Mouse (Mus musculus): Measurements from ENCODE around the gene Des.

Des gene

GRCm38 (mm10) chr1:75360112-75361031 lies at the start of gene Des:
TSS of gene Des (plus strand) at chr1:75360329.
- DNase-seq = no peak

DNA sequence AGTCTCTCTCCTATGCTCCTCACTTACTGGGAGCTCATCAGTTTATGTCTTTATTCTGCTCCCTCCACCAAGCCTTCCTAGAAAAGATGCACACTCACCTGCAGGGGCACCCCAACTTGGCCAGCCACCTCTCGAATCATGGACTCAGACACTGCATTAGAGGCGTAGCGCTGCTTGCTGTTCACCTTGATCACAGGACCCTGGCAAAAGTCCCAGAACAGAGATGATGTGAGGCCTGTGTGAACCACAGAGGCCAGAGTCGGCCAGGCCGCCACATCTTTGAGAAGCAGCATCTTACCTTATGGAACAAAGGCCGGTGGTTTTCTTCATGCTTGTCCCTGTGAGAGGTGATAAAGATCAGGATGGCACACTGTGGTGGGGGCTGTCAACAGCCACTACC lies 48.4 kb upstream of the Des start:
- no peak for DNase-seq

- no peak for DNase-seq
These were observed 45.1 kb upstream of the Des start for GRCm38 (mm10) chr1:75315011-75315410.

DNA sequence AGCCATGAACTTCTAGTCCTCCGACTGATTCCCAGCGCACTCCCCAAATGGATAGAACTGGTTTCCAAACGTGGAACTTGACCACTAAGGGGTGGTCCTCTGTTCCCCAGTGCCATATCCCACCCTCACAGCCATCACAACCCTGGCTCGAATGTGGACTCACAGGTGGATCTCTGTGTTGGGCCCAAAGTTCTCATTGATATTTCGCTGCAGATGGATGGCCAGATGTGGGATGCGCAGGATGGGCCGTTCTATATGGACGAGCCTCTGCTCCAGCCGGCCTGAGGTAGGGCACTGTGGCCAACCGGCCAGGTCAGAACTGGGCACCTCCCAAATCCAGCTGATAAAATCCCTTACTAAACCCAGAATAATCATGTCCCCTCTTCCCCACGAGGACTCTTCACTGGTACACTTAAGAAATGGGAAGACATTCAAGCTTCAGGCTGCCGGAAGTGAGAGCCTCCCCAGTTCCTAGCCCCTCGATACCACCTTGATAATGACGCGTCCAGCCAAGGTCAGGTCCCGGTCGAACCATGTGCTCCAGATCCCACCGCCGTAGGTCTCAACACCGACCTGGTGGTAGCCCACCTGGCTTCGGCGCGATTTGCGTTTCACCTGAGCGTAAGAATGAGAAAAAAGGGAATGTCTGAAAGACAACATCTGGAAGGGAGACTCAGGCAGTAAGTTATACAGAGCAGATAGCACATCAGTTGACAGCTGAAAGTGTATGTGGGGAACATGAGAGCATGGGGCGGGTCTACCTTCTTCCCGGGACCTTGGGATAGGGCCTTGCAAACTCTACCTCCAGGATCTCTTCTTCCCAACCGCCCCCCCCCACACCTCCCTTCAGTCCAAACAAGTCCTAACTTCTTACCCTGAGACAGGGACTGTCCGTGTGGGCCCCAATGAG lies 44.4 kb upstream of the Des start:
- peak; percentile 37 for DNase-seq

- peak; percentile 95 for DNase-seq
These were observed 43.3 kb upstream of the Des start for GRCm38 (mm10) chr1:75316861-75317240.

DNA sequence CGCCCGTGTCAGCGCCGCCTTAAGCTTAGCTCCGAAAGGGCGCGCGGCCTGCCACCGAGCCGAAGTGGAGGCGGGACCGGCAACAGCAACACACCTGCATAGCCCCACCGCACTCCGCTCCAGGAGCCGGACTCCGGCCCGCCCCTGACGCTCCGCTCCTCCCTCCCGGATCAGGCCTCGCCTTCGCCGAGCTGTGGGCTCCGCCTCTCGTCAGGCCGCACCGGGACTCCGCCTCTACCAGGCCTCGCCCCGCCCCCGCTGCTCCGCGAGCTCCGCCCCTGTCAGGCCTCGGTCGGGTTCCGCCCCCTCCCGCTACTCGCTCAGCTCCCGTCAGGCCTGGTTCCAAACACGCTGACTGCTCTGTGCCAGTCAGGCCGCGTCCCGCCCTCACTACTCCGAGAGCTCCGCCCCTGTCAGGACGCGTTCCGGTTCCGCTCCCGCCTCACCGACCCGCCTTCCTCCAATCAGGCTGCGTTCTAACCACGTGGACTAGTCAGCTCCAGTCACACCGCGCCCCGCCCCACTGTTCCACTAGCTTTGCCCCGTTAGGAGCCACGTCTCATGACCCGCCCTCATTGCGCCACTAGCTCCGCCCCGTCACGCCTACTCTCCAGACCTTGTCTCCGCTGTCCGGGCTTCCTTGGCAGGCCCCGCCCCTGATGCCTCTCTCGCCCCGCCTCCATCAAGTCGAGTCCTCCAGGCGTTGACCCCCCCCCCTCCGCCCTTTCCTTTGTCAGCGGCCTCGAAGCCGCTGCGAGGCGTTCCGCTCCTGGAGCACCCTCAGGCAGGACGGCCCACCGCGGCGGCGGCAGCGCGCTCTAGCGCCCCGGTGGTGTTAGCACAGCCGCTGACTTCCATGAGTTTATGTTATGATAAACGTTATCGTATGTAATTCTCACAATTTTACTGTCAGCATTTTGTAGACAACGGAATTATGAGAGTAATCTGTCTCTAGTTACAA lies 42.6 kb upstream of the Des start, which contains the start of gene Dnpep:
Gene Dnpep, minus strand, starts transcription at position 750 of the 961 bp plus-strand sequence.
- peak; percentile 100 for DNase-seq

DNA sequence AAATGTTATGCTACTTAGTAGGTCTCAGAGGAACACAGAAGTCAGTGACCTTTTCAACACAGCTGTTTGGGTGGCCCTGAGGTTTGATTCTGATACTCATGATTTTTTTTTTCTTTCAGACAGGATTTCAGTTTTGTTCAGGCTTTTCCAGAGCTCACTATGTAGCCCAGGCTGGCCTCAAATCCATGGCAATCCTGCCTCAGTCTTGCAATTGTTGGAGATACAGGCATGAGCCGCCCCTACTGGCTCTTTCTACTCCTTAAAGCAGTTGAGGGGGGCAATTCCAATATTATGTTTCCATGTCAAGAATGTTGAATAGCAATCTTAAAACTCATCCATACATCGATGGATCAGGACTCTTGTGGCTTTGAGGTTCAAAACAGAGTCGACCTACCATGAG lies 41.8 kb upstream of the Des start:
- DNase-seq = peak; percentile 40

DNA sequence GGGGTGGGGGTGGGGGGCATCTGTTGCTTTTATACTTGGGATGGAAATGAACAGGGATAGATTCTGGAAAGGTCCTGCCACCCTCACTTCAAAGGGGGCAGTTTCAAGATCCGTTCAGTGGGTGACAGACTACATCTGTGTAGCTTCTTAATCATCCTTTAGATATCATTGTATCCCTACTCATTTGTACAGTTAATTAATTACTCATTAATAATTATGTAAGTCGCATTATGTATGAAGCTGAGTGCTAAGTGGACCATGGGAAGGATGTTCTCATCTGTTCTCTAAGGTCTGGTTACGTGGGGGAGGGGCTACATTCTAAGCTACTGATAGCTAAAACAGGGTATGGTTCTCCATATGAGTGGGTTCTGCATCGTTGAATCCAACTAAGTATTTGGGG lies 41.4 kb upstream of the Des start:
- no peak for DNase-seq

DNA sequence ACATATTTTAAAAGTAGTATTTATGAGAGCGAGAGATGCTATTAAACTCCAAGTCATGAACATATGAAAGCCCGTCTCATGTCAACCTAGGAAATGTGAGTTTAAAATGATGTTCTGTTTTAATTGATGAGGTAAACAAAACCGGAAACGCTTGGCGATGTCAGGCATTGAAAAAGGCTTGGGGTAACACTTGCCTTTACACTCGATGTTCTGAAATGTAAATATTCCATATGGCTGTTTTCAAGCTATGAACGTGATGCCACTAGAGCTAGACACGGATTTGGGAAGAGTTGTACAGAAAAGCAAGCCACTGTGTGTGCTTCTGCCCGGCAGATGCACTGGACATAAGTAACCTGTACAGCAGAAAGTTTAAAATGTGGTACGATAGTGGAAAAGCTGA lies 41.0 kb upstream of the Des start:
- peak; percentile 15 for DNase-seq

DNA sequence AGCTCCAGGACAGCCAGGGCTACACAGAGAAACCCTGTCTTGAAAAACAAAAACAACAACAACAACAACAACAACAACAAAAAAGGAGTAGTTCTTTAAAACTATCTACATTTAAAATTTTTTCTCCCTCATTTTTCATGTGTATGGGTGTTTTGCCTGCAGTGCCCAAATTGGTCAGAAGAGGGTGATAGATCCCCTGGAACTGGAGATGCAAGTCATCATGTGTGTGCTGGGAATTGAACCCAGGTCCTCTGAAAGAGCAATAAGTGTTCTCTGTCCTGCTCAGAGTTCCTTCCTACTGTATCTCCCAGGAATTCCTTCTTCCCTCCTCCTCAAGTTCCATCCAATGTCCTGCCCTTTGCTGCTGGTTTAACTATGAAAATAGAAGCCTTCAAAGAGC lies 32.7 kb upstream of the Des start:
- DNase-seq = no peak

DNA sequence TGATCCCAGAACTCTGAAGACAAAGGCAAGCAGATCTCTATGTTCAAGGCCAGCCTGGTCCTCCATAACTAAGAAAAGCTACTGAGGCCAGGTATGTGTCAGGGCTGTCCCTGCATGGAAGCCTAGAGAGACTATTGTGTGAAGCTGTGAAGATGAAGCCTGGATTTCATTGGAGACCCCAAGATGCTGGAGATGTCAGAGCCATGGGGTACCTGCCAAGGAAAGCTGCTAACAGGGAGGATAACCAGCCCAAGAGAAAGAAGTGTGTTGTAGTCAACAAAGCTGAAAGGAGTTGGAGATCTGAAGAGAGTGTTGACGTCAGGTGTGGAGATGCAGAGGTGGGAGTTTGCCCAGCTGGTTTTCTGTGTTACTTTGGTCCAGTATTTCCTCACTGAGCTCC lies 28.9 kb upstream of the Des start:
- no peak for DNase-seq

- no peak for DNase-seq
These were observed 23.7 kb upstream of the Des start for GRCm38 (mm10) chr1:75336461-75336860.

DNA sequence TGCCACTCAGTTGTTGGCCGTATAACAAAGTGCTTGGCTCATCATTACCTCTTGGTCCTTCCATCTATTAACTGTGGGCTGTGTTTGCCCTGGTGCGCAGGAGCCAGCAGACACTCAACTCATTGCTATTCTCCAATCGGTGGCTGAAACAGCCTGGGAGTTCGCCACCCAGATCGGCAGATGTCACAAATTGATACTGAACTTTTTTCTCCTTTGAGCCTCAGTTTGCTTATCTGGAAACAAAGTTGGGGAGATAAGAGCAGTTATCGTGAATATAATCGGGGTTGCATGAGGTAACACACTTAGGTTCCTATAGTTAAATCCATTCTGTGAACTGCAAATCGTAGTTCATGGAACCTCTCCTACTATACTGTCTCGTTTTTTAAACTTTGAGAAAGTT lies 23.0 kb upstream of the Des start:
- no peak for DNase-seq

DNA sequence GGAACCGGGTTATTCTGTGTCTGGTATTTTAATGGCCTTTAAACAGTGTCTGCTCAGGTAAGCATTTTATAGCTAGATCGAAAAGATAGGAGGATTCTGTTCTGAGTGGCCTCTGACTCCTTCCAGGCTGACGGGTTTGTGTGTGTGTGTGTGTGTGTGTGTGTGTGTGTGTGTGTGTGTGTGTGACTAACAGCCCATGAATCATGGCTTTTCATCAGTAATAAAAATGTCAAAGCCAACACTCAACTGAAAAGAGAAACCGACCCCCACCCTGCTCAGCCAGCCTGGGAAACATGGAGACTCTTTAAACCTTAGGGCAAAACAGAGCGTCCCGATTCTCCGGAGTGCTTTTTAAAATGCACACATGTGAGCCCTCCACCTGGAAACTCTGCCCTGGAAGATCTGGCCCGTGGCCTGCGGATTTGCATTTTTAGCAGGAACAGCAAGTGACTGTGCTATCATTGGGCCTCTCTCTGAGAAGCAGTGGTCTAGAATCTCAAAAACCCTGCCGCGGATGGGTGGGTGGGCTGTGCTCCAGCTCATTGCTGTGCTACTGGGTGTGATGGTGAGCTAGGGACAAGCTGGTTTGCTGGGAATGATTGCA lies 21.9 kb upstream of the Des start:
- no peak for DNase-seq

DNA sequence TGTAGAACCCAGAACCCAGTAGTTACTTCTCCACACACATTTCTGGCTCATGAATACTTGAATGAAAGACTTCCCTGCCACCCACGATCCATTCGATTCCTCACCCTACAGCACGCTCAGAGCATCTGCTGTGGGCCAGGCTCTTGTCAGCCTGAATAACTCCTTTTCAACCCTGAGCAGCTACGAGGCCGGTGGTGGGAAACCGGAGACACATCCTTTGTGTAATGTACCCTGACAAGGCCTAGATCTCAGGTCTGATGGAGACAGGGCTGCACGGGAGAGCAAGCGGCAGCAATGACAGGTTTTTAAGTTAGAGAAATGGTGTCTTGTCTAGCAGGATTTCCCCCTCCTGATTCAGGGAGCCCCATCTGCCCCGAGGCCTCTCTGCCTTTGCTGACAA lies 20.8 kb upstream of the Des start:
- no peak for DNase-seq

GRCm38 (mm10) chr1:75340519-75340918 lies 19.6 kb upstream of the Des start:
- no peak for DNase-seq

GRCm38 (mm10) chr1:75342874-75343416 lies 17.2 kb upstream of the Des start:
- peak; percentile 82 for DNase-seq

DNA sequence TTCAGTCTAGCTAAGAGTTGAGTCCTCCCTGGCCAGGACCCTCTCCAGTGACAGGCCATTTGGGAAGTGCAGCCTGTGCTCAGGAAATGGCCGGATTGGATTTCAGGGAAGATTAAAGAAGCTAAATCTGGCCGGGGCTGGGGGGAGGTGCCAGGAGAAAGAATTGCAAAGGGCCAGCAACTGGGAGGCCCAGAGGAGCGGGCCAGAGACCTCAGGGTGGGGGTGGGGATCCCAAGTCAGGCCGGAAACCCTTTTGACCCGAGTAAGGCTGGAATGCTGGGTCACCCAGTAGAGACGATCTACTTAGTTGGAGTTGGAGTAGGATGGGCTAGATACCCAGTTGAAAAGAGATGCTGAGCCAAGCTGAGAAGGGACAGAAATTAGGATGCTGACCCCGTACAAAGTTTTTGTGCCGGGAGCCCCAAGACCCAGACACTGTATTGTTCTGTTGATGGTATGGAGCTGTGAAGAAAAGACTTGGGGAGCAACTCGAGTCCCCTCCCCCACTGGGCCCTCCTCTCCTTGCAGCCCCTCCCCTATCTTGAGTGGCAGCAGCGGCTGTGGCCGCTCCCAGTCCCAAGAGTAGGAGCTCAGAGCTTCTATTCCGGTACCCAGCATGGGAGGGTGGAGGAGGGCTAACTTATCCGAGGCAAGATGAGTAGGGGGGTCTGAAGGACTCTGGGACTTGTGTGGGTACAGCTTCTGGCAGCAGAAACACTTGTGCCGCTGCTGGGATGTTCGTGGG lies 15.7 kb upstream of the Des start:
- peak; percentile 35 for DNase-seq

DNA sequence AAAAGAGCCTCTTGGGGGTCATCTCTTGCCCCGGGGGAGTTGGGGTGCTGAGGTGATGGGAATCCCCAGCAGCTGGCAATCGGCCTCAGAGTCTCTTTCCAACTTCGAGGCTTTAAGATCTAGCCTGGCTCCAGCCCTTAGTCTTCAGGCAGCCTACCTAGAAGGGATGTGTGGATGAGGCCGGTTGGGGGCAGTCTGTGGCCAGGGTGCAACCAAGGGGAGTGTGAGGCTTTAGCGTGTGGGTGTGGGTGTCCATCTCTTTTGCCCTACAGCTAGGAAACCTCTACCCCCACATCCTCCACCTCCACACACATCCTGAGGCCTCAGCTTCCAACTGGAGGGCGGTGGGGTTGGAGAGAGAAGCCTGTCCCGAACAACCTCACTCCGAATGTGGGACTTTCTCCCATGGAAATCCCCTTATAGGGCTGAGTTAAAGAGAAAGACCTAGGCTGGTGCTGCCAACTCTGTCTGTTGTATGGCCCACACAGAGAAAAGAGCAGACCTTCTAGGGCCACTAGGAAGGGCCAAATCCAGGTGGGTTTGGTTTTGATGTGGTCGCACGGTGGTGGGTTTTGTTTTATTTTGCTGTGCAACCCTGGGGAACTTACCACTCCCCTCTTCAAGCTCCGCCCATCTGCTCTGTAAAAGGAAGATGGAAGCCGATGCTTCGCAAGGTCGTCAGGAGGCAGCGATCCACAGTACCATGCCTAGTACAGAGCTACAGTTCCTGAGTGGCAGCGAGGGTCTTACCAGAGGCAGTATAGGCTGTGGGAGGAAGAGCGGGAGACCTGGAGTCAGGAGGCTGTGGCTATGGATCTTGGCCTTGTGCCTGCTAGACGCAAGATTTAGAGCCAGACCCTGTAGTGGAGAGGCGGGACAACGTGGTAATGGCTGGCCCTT lies 14.8 kb upstream of the Des start:
- no peak for DNase-seq

DNA sequence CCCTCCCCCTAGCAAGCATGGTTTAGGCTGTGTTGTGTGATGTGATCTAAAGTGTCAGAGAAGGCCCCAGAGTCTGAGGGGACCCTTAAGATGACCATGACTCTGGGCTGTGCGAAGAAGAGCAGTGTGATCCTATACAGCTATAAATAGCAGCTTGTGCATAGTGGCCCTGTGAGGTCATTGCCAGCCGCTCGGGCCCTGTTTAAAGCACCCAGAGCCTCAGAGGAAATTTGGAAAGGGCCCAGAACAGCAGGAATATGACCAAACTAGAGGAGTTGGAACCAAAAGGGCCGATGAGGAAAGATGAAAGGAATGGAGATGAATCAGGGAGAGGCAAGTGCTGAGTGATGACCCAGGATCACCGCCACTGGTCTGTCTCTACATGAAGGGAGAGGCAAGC lies 12.8 kb upstream of the Des start:
- no peak for DNase-seq

All from kidney, adult 9 months (tissue).